Mouse (Mus musculus): ENCODE measurements at regions not wholly inside any gene's neighbourhood (a gene's known extent, or its start where the extent isn't known, plus 50 kb on each side); places are given as distances from the start of the nearest gene placed in this dataset.
A peak's percentile ranks its signal among the peaks of the same experiment; 100 is the strongest.

- Histone ChIP-seq H3K9ac (replicated peaks) (no peak overlapping the region), H3K9me3 (no peaks in the 10 kb centered on the region), H3K27ac (replicated peaks) (peak overlapping the region; percentile 65), H3K4me2 (replicated peaks) (no peak overlapping the region), H3K27me3 (no peaks in the 10 kb centered on the region), H3K36me3 (no peaks in the 10 kb centered on the region), H3K4me1 (peaks cover 6% of the 10 kb centered on the region; the same call in 1 of the 2 replicates), H3K4me3 (no peak overlapping the region)
- 0 out of 2 replicates have a peak, but pooled peaks have one; percentile 23 for ATAC-seq (ENCODE audit: low FRiP score, low read depth)
- whole genome bisulfite sequencing: 66% methylated on average over 5 of the region's 5 CpGs
Measured at GRCm38 (mm10) chr3:66684287-66684903, 296.8 kb upstream of the Rsrc1 start.

- Histone ChIP-seq H3K4me1 (peaks cover 6% of the 10 kb centered on the region; the same call in 1 of the 2 replicates), H3K4me3 (no peak overlapping the region), H3K36me3 (no peaks in the 10 kb centered on the region), H3K27ac (replicated peaks) (no peak overlapping the region), H3K9ac (replicated peaks) (no peak overlapping the region), H3K27me3 (no peaks in the 10 kb centered on the region), H3K4me2 (replicated peaks) (no peak overlapping the region), H3K9me3 (no peaks in the 10 kb centered on the region)
- no peak for ATAC-seq (ENCODE audit: low FRiP score, low read depth)
- WGBS: 83% methylated on average over 12 of the region's 12 CpGs
Measured at GRCm38 (mm10) chr3:66685136-66685535, 296.1 kb upstream of the Rsrc1 start.

GRCm38 (mm10) chr3:66687126-66687525 is 294.1 kb upstream of the Rsrc1 start:
- Histone ChIP-seq H3K27me3 (no peaks in the 10 kb centered on the region), H3K4me3 (no peak overlapping the region), H3K9me3 (no peaks in the 10 kb centered on the region), H3K9ac (replicated peaks) (no peak overlapping the region), H3K4me1 (peaks cover 6% of the 10 kb centered on the region; the same call in 1 of the 2 replicates), H3K4me2 (replicated peaks) (no peak overlapping the region), H3K36me3 (no peaks in the 10 kb centered on the region), H3K27ac (replicated peaks) (no peak overlapping the region)
- ATAC-seq (ENCODE audit: low FRiP score, low read depth): no peak
- 93% methylated on average over 1 of the region's 1 CpGs for WGBS

- ATAC-seq (ENCODE audit: low FRiP score, low read depth): no peak
- Histone ChIP-seq H3K27ac (replicated peaks) (no peak overlapping the region), H3K4me1 (no peaks in the 10 kb centered on the region), H3K4me3 (no peak overlapping the region), H3K9ac (replicated peaks) (no peak overlapping the region), H3K9me3 (no peaks in the 10 kb centered on the region), H3K27me3 (no peaks in the 10 kb centered on the region), H3K4me2 (replicated peaks) (no peak overlapping the region), H3K36me3 (no peaks in the 10 kb centered on the region)
- WGBS: 84% methylated on average over 10 of the region's 10 CpGs
Measured at GRCm38 (mm10) chr3:66690906-66691522, 290.2 kb upstream of the Rsrc1 start.

GRCm38 (mm10) chr3:66695125-66695524 is 286.1 kb upstream of the Rsrc1 start:
- 84% methylated on average over 2 of the region's 2 CpGs for WGBS
- Histone ChIP-seq H3K4me1 (no peaks in the 10 kb centered on the region), H3K27me3 (no peaks in the 10 kb centered on the region), H3K9me3 (no peaks in the 10 kb centered on the region), H3K4me3 (no peak overlapping the region), H3K36me3 (no peaks in the 10 kb centered on the region), H3K9ac (replicated peaks) (no peak overlapping the region), H3K4me2 (replicated peaks) (no peak overlapping the region), H3K27ac (replicated peaks) (no peak overlapping the region)
- no peak for ATAC-seq (ENCODE audit: low FRiP score, low read depth)

GRCm38 (mm10) chr3:66695661-66696253 is 285.4 kb upstream of the Rsrc1 start:
- H3K9me3 ChIP-seq: no peaks in the 10 kb centered on the region
- no peaks in the 10 kb centered on the region for H3K27me3 ChIP-seq
- peak; percentile 41; the same call in 1 of the 2 replicates for ATAC-seq (ENCODE audit: low FRiP score, low read depth)
- H3K27ac ChIP-seq (replicated peaks): no peak overlapping the region
- no peak overlapping the region for H3K4me2 ChIP-seq (replicated peaks)
- H3K4me3 ChIP-seq: no peak overlapping the region
- H3K36me3 ChIP-seq: no peaks in the 10 kb centered on the region
- H3K9ac ChIP-seq (replicated peaks): no peak overlapping the region
- H3K4me1 ChIP-seq: no peaks in the 10 kb centered on the region
- 55% methylated on average over 6 of the region's 6 CpGs for WGBS

GRCm38 (mm10) chr3:66698083-66698482 is 283.1 kb upstream of the Rsrc1 start:
- no peak for ATAC-seq (ENCODE audit: low FRiP score, low read depth)
- H3K27ac ChIP-seq (replicated peaks): no peak overlapping the region
- no peak overlapping the region for H3K9ac ChIP-seq (replicated peaks)
- no peak overlapping the region for H3K4me3 ChIP-seq
- no peak overlapping the region for H3K4me2 ChIP-seq (replicated peaks)
- no peaks in the 10 kb centered on the region for H3K4me1 ChIP-seq
- no peaks in the 10 kb centered on the region for H3K9me3 ChIP-seq
- no peaks in the 10 kb centered on the region for H3K36me3 ChIP-seq
- 84% methylated on average over 5 of the region's 5 CpGs for WGBS
- H3K27me3 ChIP-seq: no peaks in the 10 kb centered on the region

GRCm38 (mm10) chr3:66705766-66706165 is 275.4 kb upstream of the Rsrc1 start:
- H3K9me3 ChIP-seq: no peaks in the 10 kb centered on the region
- WGBS: 87% methylated on average over 4 of the region's 4 CpGs
- ATAC-seq (ENCODE audit: low FRiP score, low read depth): no peak

GRCm38 (mm10) chr3:66735468-66735867 is 245.7 kb upstream of the Rsrc1 start:
- ATAC-seq (ENCODE audit: low FRiP score, low read depth): peak; percentile 75
- H3K4me1 ChIP-seq: 0 out of 2 replicates have a peak, but pooled peaks cover 7% of the 10 kb centered on the region
- H3K4me3 ChIP-seq: no peak overlapping the region
- peaks cover 3% of the 10 kb centered on the region; the same call in 1 of the 2 replicates for H3K27me3 ChIP-seq
- H3K9me3 ChIP-seq: no peaks in the 10 kb centered on the region
- no peak overlapping the region for H3K9ac ChIP-seq (replicated peaks)
- H3K27ac ChIP-seq (replicated peaks): no peak overlapping the region
- H3K36me3 ChIP-seq: no peaks in the 10 kb centered on the region
- 71% methylated on average over 1 of the region's 1 CpGs for WGBS
- H3K4me2 ChIP-seq (replicated peaks): no peak overlapping the region

More at GRCm38 (mm10) chr3:66705766-66706165, 275.4 kb upstream of the Rsrc1 start:
- no peak overlapping the region for H3K4me3 ChIP-seq
- H3K4me2 ChIP-seq (replicated peaks): no peak overlapping the region
- no peaks in the 10 kb centered on the region for H3K27me3 ChIP-seq
- no peak overlapping the region for H3K9ac ChIP-seq (replicated peaks)
- no peaks in the 10 kb centered on the region for H3K36me3 ChIP-seq
- no peaks in the 10 kb centered on the region for H3K4me1 ChIP-seq
- no peak overlapping the region for H3K27ac ChIP-seq (replicated peaks)

GRCm38 (mm10) chr3:66738201-66739062 is 242.8 kb upstream of the Rsrc1 start:
- Histone ChIP-seq H3K4me3 (no peak overlapping the region), H3K4me1 (0 out of 2 replicates have a peak, but pooled peaks cover 7% of the 10 kb centered on the region), H3K9ac (replicated peaks) (no peak overlapping the region), H3K27me3 (peaks cover 3% of the 10 kb centered on the region; the same call in 1 of the 2 replicates), H3K27ac (replicated peaks) (no peak overlapping the region), H3K4me2 (replicated peaks) (no peak overlapping the region), H3K36me3 (no peaks in the 10 kb centered on the region), H3K9me3 (no peaks in the 10 kb centered on the region)
- no peak for ATAC-seq (ENCODE audit: low FRiP score, low read depth)
- 77% methylated on average over 12 of the region's 12 CpGs for WGBS

- 0 out of 2 replicates have a peak, but pooled peaks cover 7% of the 10 kb centered on the region for H3K4me1 ChIP-seq
- no peak overlapping the region for H3K4me3 ChIP-seq
- no peak overlapping the region for H3K27ac ChIP-seq (replicated peaks)
- H3K9me3 ChIP-seq: no peaks in the 10 kb centered on the region
- H3K9ac ChIP-seq (replicated peaks): no peak overlapping the region
- WGBS: 80% methylated on average over 7 of the region's 7 CpGs
- ATAC-seq (ENCODE audit: low FRiP score, low read depth): no peak
- H3K4me2 ChIP-seq (replicated peaks): no peak overlapping the region
- H3K36me3 ChIP-seq: no peaks in the 10 kb centered on the region
- peaks cover 3% of the 10 kb centered on the region; the same call in 1 of the 2 replicates for H3K27me3 ChIP-seq
Measured at GRCm38 (mm10) chr3:66739356-66740014, 241.7 kb upstream of the Rsrc1 start.
